Mouse (Mus musculus) forebrain, embryonic 15.5 days (tissue): ENCODE data around the gene Cox18. TPM values are rescaled to one million over a fixed set of nuclear protein-coding genes. Genes with fewer than 3 reads are reported as not detected.

Experiments used
- polyA plus RNA-seq: library from polyadenylated mRNA; unstranded; fragments of >200 nt; fragmentation: Nextera tagmentation; extraction: Ambion mirVana; gene quantifications from 2 replicates; pipeline ENCODE4 v1.2.1, GENCODE M21; 2015

The Cox18 gene
- polyA plus RNA-seq, 1 experiment from 2014 or later, result 32.7 TPM

Other genes with a start within 250 kb of the Cox18 start
- 29.7 and 30.2 TPM in 2 replicates for gene Ankrd17, start 142.6 kb upstream of the Cox18 start, polyA plus RNA-seq
- 5.7 and 6.1 TPM in 2 replicates for gene Gm9958, start 143.2 kb upstream of the Cox18 start, polyA plus RNA-seq
- gene Alb, start 236.9 kb upstream of the Cox18 start, polyA plus RNA-seq, result 3.1 TPM in 1 of 2 replicates, not detected in the other